Mouse (Mus musculus) retina, adult 2 months (tissue): ENCODE measurements at regions not wholly inside any gene's neighbourhood (a gene's known extent, or its start where the extent isn't known, plus 50 kb on each side); places are given as distances from the start of the nearest gene placed in this dataset.

Experiments
- DNase-seq: peaks from one replicate; pipeline ENCODE4 v3.0.0-alpha.2; 2012; ENCODE audit warnings: low read depth, low spot score

DNA sequence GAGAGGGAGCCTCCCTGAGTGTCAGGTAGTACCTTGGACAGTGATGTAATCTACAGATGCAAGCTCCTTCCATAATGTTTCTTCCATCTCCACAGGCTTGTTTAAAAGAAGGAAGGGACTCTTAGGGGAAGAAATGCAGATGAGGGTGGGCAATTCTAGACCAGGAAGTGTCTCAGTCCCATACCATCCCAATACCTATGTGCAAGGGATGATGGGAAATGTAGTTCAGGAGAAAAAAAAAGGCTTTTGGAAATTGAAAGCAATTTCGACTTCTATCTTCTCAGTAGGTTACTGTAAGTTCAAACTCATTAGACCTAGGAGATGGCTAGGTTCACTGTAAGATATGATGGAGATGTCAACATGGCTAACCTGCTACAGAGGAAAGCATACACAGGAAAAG, 68.3 kb downstream of the Cd83 start:
- no peak for DNase-seq

DNA sequence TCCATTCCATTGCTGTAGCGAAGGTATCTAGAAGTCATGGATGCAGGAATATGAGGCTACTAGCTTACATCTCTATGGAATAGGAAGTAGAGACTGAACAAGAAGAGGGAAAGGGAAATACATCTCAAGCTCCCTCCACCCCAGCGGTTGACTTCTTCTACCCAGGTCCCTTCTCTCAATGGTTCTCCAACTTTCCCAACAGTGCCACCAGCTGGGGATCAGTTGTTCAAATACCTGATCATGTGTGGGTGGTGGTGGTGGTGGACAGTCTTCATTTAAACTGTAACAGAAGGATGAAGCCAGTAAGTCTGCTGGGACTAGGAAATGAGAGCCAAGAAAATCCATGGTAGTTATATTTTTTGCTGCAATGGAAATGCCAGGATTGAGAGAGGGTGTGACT, 70.4 kb downstream of the Cd83 start:
- no peak for DNase-seq

DNA sequence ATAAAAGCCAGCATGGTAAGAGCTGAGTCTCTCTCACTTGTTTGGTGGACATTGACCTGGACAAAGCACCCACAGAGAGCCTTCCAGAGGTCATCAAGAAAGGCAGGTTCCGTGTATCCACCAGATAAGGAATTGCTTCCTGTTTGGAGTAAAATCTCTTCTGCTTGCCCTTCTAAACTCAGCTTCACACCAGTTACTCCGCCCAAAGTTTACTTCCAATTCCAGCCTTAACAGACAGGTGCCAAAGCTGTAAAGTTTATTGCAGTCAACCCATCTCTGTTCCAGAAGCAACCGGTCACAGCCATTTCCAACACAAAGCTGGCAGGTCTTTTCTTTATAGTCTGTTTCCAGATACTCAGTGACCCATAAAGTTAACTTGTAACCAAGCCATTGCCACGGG, 76.4 kb downstream of the Cd83 start:
- DNase-seq = no peak

DNA sequence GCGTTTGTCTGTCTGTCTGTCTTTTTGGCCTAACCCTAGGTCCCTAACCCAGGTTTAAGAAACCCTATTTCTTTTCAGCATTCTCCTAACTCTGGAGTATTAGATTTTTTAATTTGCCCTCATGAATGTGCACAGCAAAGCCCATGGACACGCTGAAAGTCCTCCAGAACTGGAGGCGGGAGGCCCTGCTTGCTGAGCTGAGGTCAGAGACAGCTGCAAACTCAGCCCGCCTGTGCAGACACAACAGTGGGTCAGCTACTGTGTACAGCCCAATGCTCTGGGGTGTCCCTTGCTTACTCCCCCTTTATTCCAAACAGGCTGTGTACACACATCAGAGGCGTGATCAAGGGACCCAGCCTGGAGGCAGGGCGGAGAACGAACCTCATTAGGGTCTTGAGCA, 76.8 kb downstream of the Cd83 start:
- DNase-seq = no peak

DNA sequence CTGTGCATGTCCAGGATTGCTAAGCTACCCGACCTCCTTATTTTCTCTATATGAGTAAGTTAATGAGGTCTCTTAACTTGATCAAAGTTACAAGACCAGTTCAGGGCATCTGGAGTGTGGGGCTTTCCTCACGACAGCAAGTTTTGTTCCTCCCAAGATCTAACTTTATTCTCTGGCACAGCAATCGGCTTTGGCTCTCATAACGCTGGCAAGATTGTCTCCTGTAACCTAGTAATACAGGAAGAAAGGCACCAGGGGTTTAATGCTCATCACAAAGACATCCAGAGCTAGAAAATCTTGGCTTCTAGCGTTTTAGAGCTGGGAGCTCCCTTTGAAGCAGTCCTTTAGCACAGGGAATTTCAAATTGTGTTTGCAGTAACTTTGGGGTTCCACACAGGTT, 77.5 kb downstream of the Cd83 start:
- DNase-seq = no peak

DNA sequence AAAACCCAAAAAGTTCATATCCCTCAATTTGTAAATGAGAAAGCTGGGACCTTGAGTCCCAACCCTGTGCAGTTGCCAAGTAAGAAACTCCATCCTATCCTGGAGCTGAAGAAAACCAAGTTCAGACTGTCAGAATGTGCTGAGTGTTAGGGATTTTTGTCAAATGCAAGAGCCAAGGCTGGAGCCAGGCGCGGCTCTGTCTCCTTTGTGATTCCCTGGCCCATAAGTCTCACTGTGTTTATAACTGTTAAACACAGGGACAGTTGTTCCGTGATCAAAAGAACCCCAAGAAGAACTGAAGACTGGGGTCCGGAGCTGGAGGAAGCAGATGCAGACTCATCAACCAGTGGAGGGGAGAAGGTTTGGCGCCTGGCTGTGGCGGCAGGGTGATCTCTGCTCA, 78.0 kb downstream of the Cd83 start:
- no peak for DNase-seq

DNA sequence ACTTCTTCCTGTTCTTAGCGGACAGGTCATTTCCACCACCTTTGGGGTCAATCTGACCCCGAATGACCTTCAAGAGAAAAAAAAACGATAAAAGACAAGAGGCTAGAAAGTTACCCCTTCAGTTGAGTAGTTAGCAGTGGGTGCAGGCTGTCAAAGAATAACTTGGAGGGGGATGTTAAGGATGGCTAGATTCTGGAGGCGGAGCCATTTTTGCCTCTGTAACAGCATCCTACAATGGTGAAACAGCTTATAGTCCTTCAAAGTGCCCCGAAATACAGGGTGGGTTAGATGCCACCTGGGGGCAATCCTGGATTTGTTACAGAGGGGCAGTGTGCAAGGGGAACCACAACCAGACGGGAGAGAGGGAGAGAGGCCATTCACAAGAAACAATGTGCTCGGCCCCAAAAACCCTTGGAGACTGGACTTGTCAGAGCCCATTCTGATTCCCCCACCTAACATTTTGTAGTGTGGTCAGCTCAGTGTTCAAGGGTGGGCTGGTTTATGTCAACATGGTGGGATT, 79.1 kb downstream of the Cd83 start:
- no peak for DNase-seq

DNA sequence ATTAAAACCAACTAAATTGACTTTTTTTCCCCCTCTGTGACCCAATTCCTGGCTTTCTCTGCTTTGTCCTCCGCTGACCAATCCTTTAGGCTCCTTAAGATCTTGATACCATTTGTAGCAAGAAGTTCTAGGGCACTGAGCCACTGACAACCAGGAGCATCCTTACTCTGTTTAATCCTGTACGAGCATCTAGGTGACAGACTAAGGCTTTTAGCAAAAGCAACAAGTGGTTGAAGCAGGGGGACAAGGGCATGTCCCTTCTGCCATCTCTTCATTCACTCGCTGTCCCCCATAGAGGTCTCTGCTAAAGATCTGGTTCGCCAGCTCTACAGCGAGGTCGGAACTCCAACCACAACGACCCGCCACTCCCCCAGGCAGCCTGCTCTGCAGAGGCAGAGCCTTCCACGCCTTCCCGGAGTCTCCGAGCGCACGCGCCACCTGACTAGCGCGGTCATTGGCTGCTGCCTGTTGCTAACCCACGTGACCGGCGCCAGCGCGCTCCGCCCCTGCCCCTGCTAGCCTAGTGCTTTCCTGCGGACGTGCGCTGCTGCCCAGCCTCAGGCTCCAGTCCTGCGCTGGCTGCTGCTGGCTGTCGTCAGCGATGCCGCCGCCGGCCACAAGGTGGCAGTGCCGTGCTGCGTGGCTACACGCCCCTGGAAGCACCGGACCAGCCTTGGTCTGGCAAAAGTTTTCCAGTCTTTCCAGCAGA, 79.7 kb downstream of the Cd83 start:
- peak; percentile 91 for DNase-seq

DNA sequence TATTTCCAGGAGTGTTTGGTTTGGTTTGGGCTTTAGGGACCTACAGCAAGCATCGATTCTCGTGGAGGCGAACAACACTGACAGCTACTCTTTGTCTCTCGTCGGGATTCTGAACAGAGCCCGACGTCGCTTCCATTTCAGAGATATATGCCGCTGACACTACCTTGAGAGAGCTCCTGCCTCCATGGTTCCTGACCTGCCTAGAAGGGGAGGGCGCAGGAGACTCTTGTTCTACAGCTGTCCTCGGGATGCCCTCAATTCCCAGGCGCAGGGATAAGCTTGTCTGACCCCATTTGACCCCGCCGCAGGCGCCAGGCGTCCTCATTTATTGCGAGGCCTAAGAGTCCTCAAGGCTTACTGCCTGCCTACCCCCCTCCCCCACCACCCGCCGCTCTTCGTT, 80.5 kb downstream of the Cd83 start:
- peak; percentile 37 for DNase-seq

DNA sequence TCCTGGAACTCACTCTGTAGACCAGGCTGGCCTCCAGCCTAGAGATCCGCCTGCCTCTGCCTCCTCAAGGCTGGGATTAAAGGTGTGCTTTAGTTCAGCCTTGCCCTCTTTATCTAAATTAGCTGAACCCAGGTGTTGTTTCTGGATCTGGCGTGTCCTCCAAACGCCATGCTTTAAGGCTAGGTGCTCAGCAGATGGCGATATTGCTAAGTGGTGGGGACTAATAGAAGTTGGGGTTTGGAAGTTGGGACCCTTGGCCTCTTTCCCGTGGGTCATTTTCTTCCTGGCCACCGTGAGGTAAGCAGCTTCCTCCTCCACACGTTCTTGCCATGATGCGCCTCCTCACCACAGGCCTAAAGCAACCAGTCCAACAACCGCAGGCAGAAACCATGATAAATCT, 91.3 kb downstream of the Cd83 start:
- no peak for DNase-seq

DNA sequence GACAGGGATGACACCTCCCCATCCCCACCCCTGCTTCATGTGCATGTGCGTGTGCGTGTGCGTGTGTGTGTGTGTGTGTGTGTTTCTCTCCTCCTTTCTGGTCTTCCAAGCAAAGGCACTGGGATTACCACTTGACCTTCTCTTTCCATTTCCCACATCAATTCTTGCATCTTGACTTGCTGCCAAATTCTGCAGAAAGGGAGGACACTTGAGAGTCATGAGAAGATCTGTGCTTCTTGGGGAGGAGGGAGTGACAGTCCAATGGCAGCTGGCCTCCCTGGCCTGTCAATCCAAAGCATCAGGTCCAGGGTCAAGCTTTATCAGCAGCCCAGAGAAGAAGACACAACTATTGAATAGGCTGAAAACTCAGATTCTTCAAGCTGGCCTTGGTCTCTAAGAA, 102.7 kb downstream of the Cd83 start:
- no peak for DNase-seq

DNA sequence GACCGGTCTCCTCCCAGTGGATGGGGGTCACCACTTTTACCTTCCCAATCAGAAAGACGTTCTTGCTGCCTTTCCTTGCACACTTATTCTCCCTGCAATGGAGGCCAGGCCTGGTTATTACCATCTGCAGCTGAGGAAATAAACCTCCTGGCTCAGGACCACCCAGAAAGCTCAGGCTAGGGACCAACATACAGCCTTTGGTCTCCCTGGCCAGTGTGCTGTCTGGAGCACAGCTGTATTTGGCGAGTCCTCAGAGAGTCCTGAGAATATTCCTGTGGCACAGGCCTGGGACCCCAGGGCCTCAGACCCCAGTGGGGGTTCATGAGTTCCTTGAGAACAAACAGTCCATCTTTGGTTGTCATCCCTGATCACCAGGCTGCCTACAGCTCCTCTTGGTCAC, 107.4 kb downstream of the Cd83 start:
- DNase-seq = no peak

DNA sequence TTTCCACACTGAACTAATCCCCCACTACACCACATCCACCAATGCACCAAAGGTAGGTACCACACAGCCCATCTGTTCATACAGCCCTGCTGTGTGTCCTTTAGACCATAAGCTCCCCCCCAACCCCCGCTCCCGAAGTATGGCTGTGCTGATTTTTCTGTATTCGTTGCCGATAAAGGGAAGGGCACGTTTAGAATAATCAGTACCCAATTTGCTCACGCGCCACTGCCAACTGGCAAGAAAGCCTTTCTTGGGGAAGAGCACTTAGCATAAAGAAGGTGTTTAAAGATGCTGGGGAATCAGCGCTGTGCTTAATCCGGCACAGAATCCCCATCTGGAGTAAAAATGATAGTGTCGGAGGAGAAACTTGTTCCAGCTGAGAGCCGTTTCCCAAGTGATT, 111.4 kb downstream of the Cd83 start:
- no peak for DNase-seq

DNA sequence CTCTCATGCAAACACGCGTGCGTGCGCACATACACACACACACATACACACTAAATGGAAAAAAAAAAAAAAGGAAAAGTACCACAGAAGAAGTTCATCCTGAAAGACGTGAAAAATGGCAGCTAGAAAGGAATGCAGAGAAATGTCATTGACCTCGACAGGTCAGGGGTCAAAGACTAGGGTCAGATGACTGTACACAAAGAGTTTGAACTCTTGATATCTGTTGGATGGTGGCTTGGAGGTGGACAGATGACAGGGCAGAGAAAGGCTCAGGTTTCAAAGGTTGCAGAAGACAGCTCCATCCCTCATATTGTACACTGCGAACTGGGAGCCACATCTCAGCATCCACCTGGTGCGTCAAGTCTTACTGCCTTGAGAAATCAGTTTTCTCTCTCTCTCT, 112.5 kb downstream of the Cd83 start:
- no peak for DNase-seq

DNA sequence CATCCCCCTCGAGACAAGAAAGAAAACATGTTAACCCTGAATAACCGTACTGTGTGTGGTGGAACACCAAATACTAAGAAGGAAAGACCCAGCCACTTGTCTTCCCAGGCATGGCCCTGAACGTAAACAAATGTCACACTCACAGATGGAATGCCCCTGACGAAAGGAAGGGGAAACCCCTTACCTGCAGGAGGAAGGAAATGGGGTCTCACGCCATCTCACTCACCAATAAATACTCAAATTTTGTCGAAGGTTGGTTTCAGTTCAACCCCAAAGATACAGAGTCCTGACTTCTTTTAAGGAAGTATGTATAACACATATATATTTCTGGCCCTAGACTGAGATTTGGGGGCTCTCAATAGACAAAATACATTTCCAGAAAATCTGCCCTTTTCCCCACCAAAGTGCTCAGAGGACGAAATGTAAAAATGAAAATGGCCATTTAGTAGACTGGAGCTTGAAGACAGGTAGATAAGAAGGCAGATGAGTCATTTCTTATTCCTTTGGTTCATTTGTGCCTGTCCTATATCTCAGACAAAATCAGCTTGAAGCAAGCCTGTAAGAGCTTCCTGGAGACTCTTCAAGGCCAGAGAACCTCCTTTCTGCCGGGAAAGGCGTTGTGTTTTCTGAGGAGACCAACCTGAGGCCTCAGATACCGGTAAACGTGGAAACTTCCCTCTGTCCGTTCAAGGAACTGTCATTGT, 114.1 kb downstream of the Cd83 start:
- no peak for DNase-seq

DNA sequence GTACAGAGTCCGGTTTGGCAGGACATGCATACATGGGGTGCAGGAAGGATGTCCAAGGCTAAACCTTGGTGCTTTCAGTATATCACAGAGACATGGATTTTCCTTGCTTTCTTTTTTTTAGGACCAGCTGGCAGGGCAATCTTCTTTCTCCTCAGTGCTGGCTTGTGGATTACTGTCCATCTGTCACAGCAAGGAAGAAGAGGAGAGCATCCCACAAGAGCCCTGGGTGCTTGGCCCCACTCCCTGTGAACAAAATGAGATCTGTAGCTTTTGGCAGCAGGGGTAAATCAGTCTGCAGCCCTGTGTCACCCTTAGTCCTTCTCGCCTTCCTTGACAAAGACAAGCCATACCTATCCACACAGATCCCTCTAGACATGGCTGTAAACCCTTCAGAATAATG, 115.5 kb downstream of the Cd83 start:
- DNase-seq = no peak

DNA sequence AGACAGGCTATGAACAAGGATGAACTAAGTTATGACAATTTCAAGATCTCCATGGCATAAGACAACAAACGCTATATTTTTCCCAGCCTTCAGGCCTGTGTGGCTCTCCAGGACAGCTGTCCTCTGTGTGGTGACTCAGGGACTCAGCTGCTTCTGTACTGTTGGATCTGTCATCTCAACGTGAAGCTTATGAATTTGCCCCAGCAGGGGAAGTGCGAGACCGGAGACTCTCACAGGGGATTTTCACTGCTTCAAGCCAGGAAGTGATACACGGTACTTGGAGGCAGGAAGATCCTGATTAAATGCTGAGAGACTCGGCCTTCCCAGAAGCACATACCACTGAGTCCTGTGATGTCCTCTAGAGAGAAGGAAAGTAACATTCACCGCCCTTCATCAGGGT, 116.2 kb downstream of the Cd83 start:
- DNase-seq = no peak

DNA sequence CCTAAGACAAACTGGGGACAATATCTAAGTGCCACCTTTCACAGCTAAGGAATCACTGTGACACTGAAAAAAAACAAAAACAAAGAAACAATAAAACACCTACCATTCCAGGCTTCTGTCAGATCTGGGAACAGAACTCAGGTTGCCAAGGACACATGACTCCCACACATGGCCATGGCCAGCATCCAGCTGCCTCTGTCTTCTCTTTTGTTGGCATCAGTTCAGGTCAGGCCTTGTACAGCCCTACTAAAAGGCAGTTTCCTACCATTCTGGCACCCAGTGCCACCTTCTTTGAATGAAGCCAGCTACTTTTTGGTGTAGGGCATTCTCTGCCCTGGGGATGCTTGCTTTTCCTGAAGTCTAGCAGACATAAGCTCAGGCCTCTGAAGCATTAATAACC, 118.8 kb downstream of the Cd83 start:
- DNase-seq = no peak

DNA sequence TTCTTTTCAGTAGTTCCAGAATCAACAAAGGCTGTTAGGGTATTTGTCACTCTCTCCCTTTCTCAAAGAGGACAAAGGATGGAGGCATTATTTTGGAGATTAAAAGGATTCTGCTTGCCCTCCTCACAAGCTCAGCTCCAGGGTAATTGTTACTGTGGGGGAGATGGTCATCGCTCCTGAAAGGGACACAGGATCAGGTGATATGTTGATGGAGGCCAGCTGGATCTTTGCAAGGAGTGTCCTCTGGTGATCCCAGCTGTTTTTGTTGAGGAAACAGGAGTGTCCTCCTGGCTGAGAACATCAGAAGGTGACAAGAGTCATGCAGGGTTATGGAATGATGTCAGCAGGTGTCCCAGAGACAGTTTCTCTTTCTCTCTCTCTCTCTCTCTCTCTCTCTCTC, 119.7 kb downstream of the Cd83 start:
- no peak for DNase-seq

DNA sequence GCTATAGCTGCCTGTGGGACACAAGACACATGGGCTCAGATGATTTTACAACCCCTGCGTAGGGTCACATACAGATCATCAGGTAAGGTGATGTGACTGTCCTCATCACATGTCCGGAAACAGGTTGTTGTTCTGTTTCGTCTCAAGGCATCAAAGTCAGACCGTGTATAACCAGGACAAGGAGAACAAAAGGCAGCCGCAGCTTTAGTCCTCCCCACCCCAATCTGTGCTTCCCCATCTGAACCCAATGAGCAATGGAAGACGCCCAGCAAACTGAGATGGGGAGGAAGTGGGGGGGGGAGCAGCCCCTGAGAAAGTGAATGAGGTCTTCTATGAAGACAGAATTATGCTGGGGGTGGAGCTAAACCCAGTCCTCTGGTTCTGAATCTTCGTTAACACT, 121.7 kb downstream of the Cd83 start:
- no peak for DNase-seq

DNA sequence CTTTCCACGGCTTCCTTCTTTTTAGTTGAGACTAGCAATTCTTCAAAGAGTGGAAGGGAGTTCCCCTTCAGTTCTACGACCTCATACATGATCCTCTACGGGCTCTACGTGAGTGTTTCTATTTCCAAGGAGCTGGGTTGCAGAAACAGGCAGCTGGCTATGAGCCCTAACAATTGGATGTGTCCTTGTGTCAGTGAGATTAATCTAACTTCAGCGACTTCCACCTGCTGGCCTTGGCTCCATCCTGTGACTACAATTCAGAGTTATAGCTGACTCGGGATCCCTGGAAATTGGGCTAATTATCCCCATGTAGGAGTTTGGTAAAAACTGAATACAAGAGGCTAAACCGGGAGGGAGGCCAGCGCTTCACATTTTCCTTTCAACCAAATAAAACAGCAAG, 122.8 kb downstream of the Cd83 start:
- DNase-seq = no peak

DNA sequence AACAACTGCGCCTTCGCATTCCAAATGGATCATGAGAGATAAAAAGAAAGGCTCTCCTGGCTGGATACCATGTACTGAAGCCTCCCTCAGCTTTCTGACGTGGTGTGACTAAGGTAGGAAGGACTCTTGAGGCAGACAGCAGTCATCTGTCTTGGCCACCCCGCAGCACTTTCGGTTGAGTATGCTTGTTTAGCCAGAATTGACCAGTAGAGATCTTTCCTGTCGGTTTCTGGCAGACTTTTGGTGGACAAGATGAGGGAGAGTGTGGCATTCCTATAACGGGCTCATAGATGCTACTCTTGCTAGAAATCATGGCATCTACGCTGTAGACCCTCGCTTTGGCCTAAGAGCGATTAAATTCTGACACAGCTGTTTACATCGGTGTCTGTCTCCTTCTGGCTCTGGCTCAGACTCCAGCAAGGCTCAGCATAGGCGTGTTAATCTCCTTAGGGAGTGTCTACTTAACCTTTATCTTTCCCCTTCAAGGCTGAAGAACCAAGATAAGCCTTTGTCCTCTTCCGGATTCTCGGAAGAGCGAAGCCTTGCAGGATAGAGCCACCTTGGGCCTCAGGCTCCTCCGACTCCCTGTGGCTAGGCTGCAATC, 123.6 kb downstream of the Cd83 start:
- DNase-seq = peak; percentile 63

DNA sequence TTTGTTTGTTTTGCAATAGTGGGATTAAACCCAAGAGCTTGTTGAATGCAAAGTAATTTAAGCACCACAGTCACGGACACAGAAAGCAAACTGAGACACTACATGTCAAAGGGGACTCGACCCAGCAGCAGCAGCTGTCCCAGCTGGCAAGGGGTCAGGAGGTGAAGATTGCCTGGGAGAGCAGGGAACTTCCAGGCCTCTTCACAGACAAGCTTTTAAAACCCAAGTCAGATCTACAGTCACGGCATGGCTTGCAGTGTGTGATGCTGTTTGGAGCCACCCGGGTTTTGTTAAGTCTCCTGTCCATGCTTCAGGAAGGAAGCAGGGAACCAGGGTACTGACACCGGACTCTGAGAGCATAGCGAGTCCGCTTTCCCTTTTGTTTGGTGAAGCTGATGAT, 125.4 kb downstream of the Cd83 start:
- no peak for DNase-seq
